In the genomic region with DNA sequence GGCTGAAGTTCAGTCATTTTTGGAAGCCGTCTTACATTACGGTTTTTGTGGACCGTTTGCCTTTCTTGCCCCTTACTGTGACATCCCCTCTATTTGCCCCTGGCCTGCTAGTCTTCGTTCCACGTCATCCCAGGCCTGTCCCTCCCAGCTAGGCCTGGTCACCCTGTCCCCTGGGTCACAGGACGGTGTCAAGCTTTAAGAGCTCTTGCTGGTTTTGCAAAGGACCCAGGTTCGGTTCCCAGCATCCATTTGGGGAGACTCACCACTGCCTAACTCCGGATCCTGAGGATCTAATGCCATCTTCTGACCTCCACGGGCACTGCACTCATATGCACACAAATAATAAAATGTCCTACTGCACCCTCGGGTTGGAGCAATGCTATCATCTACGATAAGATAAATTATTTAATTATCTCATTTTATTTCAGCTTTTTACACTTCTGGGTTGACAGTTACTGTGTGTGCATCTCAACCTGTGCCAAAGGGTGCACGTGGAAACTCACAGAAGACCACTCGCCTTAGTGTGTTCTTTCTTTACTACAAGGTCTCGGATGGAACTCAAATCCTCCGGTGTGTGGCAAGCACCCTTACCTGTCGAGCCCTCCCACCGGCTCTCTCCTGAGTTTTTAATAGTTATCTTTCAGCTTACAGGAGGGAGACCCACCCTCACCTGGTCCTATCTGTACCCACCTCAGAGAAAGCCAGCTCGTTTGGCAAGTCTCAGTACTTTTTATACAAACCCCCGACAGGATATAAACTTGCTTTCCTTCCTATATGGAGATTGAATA, we compare ENCODE assay signal across 7 mouse cellular contexts. TPM values are rescaled to one million over a fixed set of nuclear protein-coding genes. Genes with fewer than 3 reads are reported as not detected.
A peak's percentile ranks its signal among the peaks of the same experiment; 100 is the strongest.
DNase-seq lines count a peak whose midpoint lies in the region; ATAC-seq and TF ChIP-seq lines count a peak whose summit lies in the region.

No protein-coding gene starts in this region.

- no peak overlapping the region for H3K9ac ChIP-seq in lung, postnatal 0 days (replicated peaks; ENCODE audit: low read depth)
- no peak overlapping the region for H3K9ac ChIP-seq in forebrain, embryonic 12.5 days
- H3K9ac ChIP-seq in limb, embryonic 13.5 days: peak overlapping the region; percentile 35; the same call in 1 of the 2 replicates

- no peak for TF ChIP-seq POLR2A in small intestine, adult 2 months (IDR thresholded peaks at IDR 0.05; ENCODE audit: low read depth, low read length)

- peaks cover 9% of the 10 kb centered on the region; the same call in 1 of the 2 replicates for H3K4me1 ChIP-seq in lung, postnatal 0 days (ENCODE audit: insufficient read depth, low read depth, low read length)
- H3K4me1 ChIP-seq in forebrain, embryonic 12.5 days: peaks cover 33% of the 10 kb centered on the region
- peaks cover 27% of the 10 kb centered on the region for H3K4me1 ChIP-seq in limb, embryonic 13.5 days
- peaks cover 10% of the 10 kb centered on the region; the same call in 1 of the 2 replicates for H3K4me1 ChIP-seq in small intestine, adult 2 months (ENCODE audit: control insufficient read depth, insufficient read depth, insufficient read length, low read length)

- peak overlapping the region; percentile 65; the same call in 1 of the 2 replicates for H3K4me3 ChIP-seq in lung, postnatal 0 days (ENCODE audit: low read depth, low read length)
- peak overlapping the region; percentile 94 for H3K4me3 ChIP-seq in forebrain, embryonic 12.5 days (replicated peaks)
- peak overlapping the region; percentile 89 for H3K4me3 ChIP-seq in limb, embryonic 13.5 days
- H3K4me3 ChIP-seq in small intestine, adult 2 months (ENCODE audit: low read depth, low read length): peak overlapping the region; percentile 85

- ATAC-seq in lung, postnatal 0 days: no peak
- peak; percentile 33; the same call in 1 of the 2 replicates for ATAC-seq in forebrain, embryonic 12.5 days (ENCODE audit: low FRiP score)
- ATAC-seq in limb, embryonic 13.5 days (ENCODE audit: low FRiP score, low read depth): no peak

- no peak for TF ChIP-seq EP300 in lung, postnatal 0 days (IDR thresholded peaks at IDR 0.05)

- DNase-seq in lung, postnatal 0 days (ENCODE audit: low spot score): no peak
- no peak for DNase-seq in lung, adult 18-20 months
- DNase-seq in thymus, postnatal 25 days: no peak
- no peak for DNase-seq in left cerebral cortex, postnatal 36 days (ENCODE audit: low spot score in 2 of 2)

- peak overlapping the region; percentile 77; the same call in 1 of the 2 replicates for H3K4me2 ChIP-seq in lung, postnatal 0 days (replicated peaks; ENCODE audit: low read depth, low read length)
- H3K4me2 ChIP-seq in forebrain, embryonic 12.5 days: peak overlapping the region; percentile 82
- H3K4me2 ChIP-seq in limb, embryonic 13.5 days (replicated peaks): peak overlapping the region; percentile 83

- H3K27ac ChIP-seq in lung, postnatal 0 days (ENCODE audit: low read length): peak overlapping the region; percentile 52; the same call in 1 of the 2 replicates
- H3K27ac ChIP-seq in forebrain, embryonic 12.5 days: peak overlapping the region; percentile 82; the same call in 1 of the 2 replicates
- H3K27ac ChIP-seq in limb, embryonic 13.5 days: peak overlapping the region; percentile 34
- H3K27ac ChIP-seq in small intestine, adult 2 months (ENCODE audit: insufficient read depth, low read depth, low read length): peak overlapping the region; percentile 18

- peaks cover under 1% of the 10 kb centered on the region; the same call in 1 of the 2 replicates for H3K36me3 ChIP-seq in lung, postnatal 0 days (ENCODE audit: insufficient read depth, low read length)
- H3K36me3 ChIP-seq in forebrain, embryonic 12.5 days (replicated peaks): peaks cover 9% of the 10 kb centered on the region
- H3K36me3 ChIP-seq in limb, embryonic 13.5 days: peaks cover 20% of the 10 kb centered on the region
- H3K36me3 ChIP-seq in small intestine, adult 2 months (ENCODE audit: control insufficient read depth, insufficient read depth, low read length): peaks cover 6% of the 10 kb centered on the region

- no peaks in the 10 kb centered on the region for H3K9me3 ChIP-seq in lung, postnatal 0 days (ENCODE audit: low read length)
- no peaks in the 10 kb centered on the region for H3K9me3 ChIP-seq in forebrain, embryonic 12.5 days
- H3K9me3 ChIP-seq in limb, embryonic 13.5 days: no peaks in the 10 kb centered on the region

- intact Hi-C loops in left cerebral cortex, postnatal 36 days (cut with DNase I): no loop called here

- TF ChIP-seq CTCF in lung, postnatal 0 days (IDR thresholded peaks at IDR 0.05): peak; percentile 13; the same call in 1 of the 2 replicates
- TF ChIP-seq CTCF in small intestine, adult 2 months (IDR thresholded peaks at IDR 0.05; ENCODE audit: extremely low read depth, insufficient read length, insufficient replicate concordance, low read depth, low read length): no peak

- H3K27me3 ChIP-seq in lung, postnatal 0 days (replicated peaks; ENCODE audit: insufficient read depth, low read length): no peaks in the 10 kb centered on the region
- H3K27me3 ChIP-seq in forebrain, embryonic 12.5 days: no peaks in the 10 kb centered on the region
- no peaks in the 10 kb centered on the region for H3K27me3 ChIP-seq in limb, embryonic 13.5 days
- no peaks in the 10 kb centered on the region for H3K27me3 ChIP-seq in small intestine, adult 2 months (ENCODE audit: control insufficient read depth, insufficient read depth, low read length)

- WGBS in lung, postnatal 0 days: 78% methylated on average over 19 of the region's 19 CpGs
- 84% methylated on average over 19 of the region's 19 CpGs for WGBS in forebrain, embryonic 12.5 days
- WGBS in limb, embryonic 13.5 days: 85% methylated on average over 19 of the region's 19 CpGs
- WGBS in small intestine, adult 2 months: 77% methylated on average over 19 of the region's 19 CpGs

RNA-seq across cellular contexts. Expression of a gene that starts 3.9 kb away (rescaled TPM):
- 229 and 241 TPM in 2 replicates for polyA plus RNA-seq in lung, postnatal 0 days (2015; fragmentation: Nextera tagmentation; extraction: Ambion mirVana)
- 379 and 381 TPM in 2 replicates for polyA plus RNA-seq in forebrain, embryonic 12.5 days (2016; fragmentation: Nextera tagmentation; extraction: Ambion mirVana)
- polyA plus RNA-seq in limb, embryonic 13.5 days (2015; fragmentation: Nextera tagmentation; extraction: Ambion mirVana): 411 and 442 TPM in 2 replicates
- polyA plus RNA-seq in small intestine, adult 2 months (2012; rRNA removed): 41.1 and 70.5 TPM in 2 replicates
- total RNA-seq in left cerebral cortex, postnatal 36 days (2021): 100 to 1,000 TPM; 184 to 211 TPM

RNA-seq across cellular contexts. Expression of a gene that starts 4.0 kb away (rescaled TPM):
- 1.1 and 4.4 TPM in 2 replicates for polyA plus RNA-seq in lung, postnatal 0 days (2015; fragmentation: Nextera tagmentation; extraction: Ambion mirVana)
- polyA plus RNA-seq in forebrain, embryonic 12.5 days (2016; fragmentation: Nextera tagmentation; extraction: Ambion mirVana): 0.54 TPM in 1 of 2 replicates, not detected in the other
- polyA plus RNA-seq in limb, embryonic 13.5 days (2015; fragmentation: Nextera tagmentation; extraction: Ambion mirVana): 0.40 and 0.51 TPM in 2 replicates
- 0.72 and 1.3 TPM in 2 replicates for polyA plus RNA-seq in small intestine, adult 2 months (2012; rRNA removed)
- under 1 TPM; 0.37 to 0.59 TPM for total RNA-seq in left cerebral cortex, postnatal 36 days (2021)

RNA-seq across cellular contexts. Expression of a gene that starts 56.6 kb away (rescaled TPM):
- polyA plus RNA-seq in lung, postnatal 0 days (2015; fragmentation: Nextera tagmentation; extraction: Ambion mirVana): 104 and 106 TPM in 2 replicates
- polyA plus RNA-seq in forebrain, embryonic 12.5 days (2016; fragmentation: Nextera tagmentation; extraction: Ambion mirVana): 16.5 and 17.2 TPM in 2 replicates
- polyA plus RNA-seq in limb, embryonic 13.5 days (2015; fragmentation: Nextera tagmentation; extraction: Ambion mirVana): 22.5 and 24.3 TPM in 2 replicates
- polyA plus RNA-seq in small intestine, adult 2 months (2012; rRNA removed): 6.6 and 26.7 TPM in 2 replicates
- total RNA-seq in left cerebral cortex, postnatal 36 days (2021): 10 to 100 TPM; 27.4 TPM

Comparison
In these comparisons a context has a peak if more than half of its experiments do, and no peak if none do; other contexts are left out.
1. H3K27ac ChIP-seq: peak in every context shown above with its lines; median percentile 82 in forebrain, embryonic 12.5 days; 52 in lung, postnatal 0 days; 34 in limb, embryonic 13.5 days; 18 in small intestine, adult 2 months.